Mouse (Mus musculus) ES-Bruce4 (cell line): ENCODE results near the gene Lctl.

Experiments used
- CTCF ChIP-seq: IDR thresholded peaks from one replicate; pipeline ENCODE4 v1.8.1; 2011; ENCODE audit warnings: low read depth, low read length
- EP300 ChIP-seq: IDR thresholded peaks from 2 replicates; pipeline ENCODE4 v1.6.1; 2011; ENCODE audit warnings: low read depth, low read length; ENCODE audit not compliant: insufficient read depth

GRCm38 (mm10) chr9:64156641-64157040 lies 39.7 kb downstream of the Lctl start:
- TF ChIP-seq CTCF (no peak), EP300 (no peak)
